Mouse (Mus musculus): Measurements from ENCODE around the gene Klhl3.

Gene Klhl3

DNA sequence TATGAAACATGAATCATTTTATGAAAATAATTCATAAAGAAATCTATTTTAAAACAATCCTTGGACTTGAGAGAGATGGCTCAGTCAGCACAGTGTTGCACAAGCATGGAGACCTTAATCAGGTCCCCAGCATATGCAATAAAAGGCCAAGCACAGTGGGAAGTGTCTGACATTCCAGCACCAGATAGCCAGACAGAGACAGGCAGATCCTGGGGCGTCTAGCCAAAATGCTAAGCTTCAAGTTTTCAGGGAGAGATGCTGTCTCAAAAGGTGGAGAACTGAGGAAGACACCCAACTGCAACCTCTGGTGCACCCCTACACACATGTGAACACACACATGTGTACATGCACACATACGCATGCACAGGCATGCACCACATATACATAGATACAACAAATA lies 153.1 kb downstream of the Klhl3 start:
- DNase-seq (ENCODE audit: low read depth) = no peak

DNA sequence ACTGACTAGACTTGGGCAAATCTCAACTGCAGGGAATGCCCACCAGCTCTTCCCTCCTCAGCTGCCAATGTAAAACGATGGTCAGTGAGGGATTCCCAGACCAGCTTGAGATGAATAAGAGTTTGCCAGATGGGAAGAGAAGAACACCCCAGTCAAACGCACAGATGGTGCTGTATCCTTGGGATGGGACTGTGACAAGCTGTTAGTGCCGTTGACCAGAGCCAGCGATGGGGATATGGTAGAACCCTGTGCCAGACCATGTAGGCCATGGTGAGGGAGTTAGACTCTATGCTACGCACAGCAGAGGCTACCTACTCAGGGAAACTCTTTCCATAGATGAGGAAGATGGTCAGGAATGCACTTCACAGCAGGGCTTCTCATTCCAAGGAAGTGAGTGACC lies 153.6 kb downstream of the Klhl3 start:
- DNase-seq (ENCODE audit: low read depth) = no peak
